Mouse (Mus musculus) forebrain, postnatal 0 days (tissue): Measurements from ENCODE around the gene Xpr1. TPM values are rescaled to one million over a fixed set of nuclear protein-coding genes. Genes with fewer than 3 reads are reported as not detected.

Experiments used
- ATAC-seq: fragments of 200-750 bp; cut with Nextera tagmentation; 2 replicates; pipeline ENCODE4 v1.8.0; 2017; ENCODE audit warnings: mild to moderate bottlenecking, moderate library complexity
- DNase-seq: peaks from one replicate; pipeline ENCODE4 v3.0.0-alpha.2; 2015
- H3K27ac ChIP-seq: fragments of 300-500 bp; sonication (generic); 2 replicates; pipeline ENCODE4 v1.5.1; 2014; ENCODE audit warnings: low read depth, mild to moderate bottlenecking, antibody characterized with exemption, low read length, moderate library complexity, mixed read lengths
- H3K27me3 ChIP-seq: fragments of 300-500 bp; sonication (generic); 2 replicates; pipeline ENCODE4 v1.6.1; 2014; ENCODE audit warnings: mild to moderate bottlenecking, low read length, mixed read lengths; ENCODE audit not compliant: insufficient read depth
- H3K36me3 ChIP-seq: fragments of 300-500 bp; sonication (generic); 2 replicates; pipeline ENCODE4 v1.6.1; 2014; ENCODE audit warnings: mild to moderate bottlenecking, moderate library complexity; ENCODE audit not compliant: insufficient read depth
- H3K4me1 ChIP-seq: fragments of 300-500 bp; sonication (generic); 2 replicates; pipeline ENCODE4 v1.6.1; 2014; ENCODE audit warnings: antibody characterized with exemption; ENCODE audit not compliant: insufficient read depth
- H3K4me2 ChIP-seq: fragments of 300-500 bp; sonication (generic); 2 replicates; pipeline ENCODE4 v1.6.1; 2014; ENCODE audit warnings: low read depth, mild to moderate bottlenecking, moderate library complexity
- H3K4me3 ChIP-seq: fragments of 300-500 bp; sonication (generic); 2 replicates; pipeline ENCODE4 v1.5.1; 2014; ENCODE audit warnings: low read depth, low read length, mixed read lengths
- H3K9ac ChIP-seq: fragments of 300-500 bp; sonication (generic); 2 replicates; pipeline ENCODE4 v1.6.1; 2014; ENCODE audit warnings: mild to moderate bottlenecking
- H3K9me3 ChIP-seq: fragments of 300-500 bp; sonication (generic); 2 replicates; pipeline ENCODE4 v1.6.1; 2016; ENCODE audit warnings: low read length
- CTCF ChIP-seq: sonication (generic); IDR thresholded peaks from 2 replicates; pipeline ENCODE4 v1.5.1; 2016; ENCODE audit warnings: antibody characterized with exemption, control low read depth, low read depth
- WGBS: fragments of 180-500 bp; shearing (Covaris S2); extraction: QIAGEN DNeasy Blood & Tissue Kit; methylation state at CpG from one replicate; pipeline ENCODE4 v1.1.7; 2014; 5-methylcytosine and 5-hydroxymethylcytosine counted together
- polyA plus RNA-seq: library from polyadenylated mRNA; unstranded; fragments of >200 nt; fragmentation: Nextera tagmentation; extraction: Ambion mirVana; gene quantifications from 2 replicates; pipeline ENCODE4 v1.2.1, GENCODE M21; 2015
- total RNA-seq: library from RNA; depleted of rRNA; stranded (reverse); fragments of >200 nt; gene quantifications from 2 replicates; pipeline ENCODE4 v1.2.3, GENCODE M21; 2014

The Xpr1 gene
- total and polyA plus RNA-seq, 2 experiments from 2014 or later, result 45.3 to 256 TPM

DNA sequence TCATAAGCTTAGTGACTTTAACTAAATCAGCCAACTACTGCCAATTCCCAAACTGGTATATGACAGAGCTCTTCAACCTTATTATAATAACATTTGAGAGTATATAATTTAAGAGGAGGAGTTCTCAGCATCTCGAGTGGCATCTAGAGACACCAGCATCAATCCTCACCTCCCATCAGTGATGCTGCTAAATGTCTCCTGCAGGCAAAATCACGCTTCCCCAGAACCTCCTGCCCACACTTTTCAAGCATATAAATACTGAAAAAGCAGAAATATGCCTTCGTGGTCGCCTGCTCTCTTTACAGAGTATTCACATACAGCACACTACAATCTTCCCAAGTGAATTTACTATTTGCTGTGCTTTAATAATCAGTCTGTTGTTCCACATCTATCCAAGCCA is 30.7 kb downstream of the Xpr1 start:
- H3K27ac ChIP-seq, result no peak overlapping the region

DNA sequence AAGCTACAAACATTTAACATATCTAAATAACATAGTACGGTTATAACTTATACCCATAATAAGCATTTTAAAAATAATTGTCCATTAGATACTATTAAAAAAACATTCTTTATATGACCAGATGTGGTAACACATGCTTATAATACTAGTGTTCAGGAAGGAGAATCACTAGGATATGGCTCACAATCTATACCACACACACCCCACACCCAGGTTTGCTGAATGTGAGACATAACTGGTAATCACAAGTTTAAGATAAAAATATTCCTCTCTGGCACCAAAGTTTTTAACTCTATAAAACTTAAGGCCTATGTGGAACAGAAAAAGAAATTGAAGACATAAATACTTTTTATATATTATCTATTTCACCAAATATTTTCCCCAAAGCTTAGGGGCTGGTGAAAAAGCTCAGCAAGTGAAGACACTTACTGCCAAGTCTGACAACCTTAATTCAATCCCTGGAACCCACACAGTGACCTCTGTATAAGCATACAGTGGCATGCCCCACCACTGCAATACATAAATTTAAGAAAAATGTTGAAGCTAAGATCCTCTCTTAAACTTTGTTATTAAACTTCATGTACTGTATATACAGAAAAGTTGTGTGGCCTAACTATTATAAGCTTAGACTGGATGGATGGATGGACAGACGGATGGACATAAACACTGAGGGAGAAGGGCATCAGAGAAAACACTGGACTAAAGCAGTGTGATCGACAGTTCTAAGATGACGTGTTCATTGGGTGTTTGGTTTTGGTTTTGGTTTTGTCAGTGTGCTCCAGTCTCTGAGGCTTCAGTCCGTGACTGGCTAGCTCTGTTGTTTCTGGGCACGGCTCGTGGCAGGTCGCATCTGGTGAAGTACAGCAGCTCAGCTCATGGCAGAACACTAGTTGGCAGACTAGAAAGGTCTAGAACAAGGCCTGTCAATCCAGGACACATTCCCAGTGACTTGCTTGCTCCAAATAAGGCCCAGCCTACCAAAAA is 33.6 kb downstream of the Xpr1 start:
- peaks cover 4% of the 10 kb centered on the region; the same call in 1 of the 2 replicates for H3K36me3 ChIP-seq
- DNase-seq (no peak), ATAC-seq (no peak)
- no peak overlapping the region for H3K27ac ChIP-seq
- H3K9me3 ChIP-seq, result no peaks in the 10 kb centered on the region
- H3K4me3 ChIP-seq, result no peak overlapping the region
- no peak overlapping the region for H3K4me2 ChIP-seq
- 86% methylated on average over 8 of the region's 8 CpGs for WGBS
- H3K27me3 ChIP-seq, result no peaks in the 10 kb centered on the region
- 0 out of 2 replicates have a peak, but pooled peaks cover 4% of the 10 kb centered on the region for H3K4me1 ChIP-seq
- TF ChIP-seq CTCF, result no peak
- no peak overlapping the region for H3K9ac ChIP-seq

More for the DNA sequence above, 30.7 kb downstream of the Xpr1 start:
- no peak for DNase-seq
- no peak for ATAC-seq
- Histone ChIP-seq H3K9me3 (no peaks in the 10 kb centered on the region), H3K9ac (no peak overlapping the region), H3K4me3 (no peak overlapping the region), H3K4me1 (0 out of 2 replicates have a peak, but pooled peaks cover 5% of the 10 kb centered on the region), H3K27me3 (no peaks in the 10 kb centered on the region), H3K4me2 (no peak overlapping the region), H3K36me3 (peaks cover 4% of the 10 kb centered on the region; the same call in 1 of the 2 replicates)
- 78% methylated on average over 4 of the region's 4 CpGs for whole genome bisulfite sequencing
- no peak for TF ChIP-seq CTCF

DNA sequence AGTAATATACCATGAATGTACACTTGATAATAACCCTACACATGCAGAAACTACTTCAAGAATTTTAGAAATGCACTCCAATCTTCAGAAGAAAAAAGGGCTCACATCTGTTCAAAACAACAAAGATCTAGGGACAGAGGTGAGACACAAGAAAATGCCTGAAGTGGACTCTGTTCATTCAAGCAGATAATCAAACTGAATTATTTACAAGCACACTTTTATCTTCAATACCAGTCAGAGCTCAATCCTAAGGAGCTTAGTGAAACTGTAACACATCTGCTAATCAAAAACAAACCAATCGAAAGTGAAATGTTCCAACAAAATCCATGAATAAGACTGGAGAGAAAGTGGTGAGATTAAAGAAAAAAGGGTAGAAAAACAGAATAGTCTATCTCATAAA is 35.3 kb downstream of the Xpr1 start:
- Histone ChIP-seq H3K27ac (no peak overlapping the region), H3K4me2 (no peak overlapping the region), H3K27me3 (no peaks in the 10 kb centered on the region), H3K4me1 (no peaks in the 10 kb centered on the region), H3K9me3 (no peaks in the 10 kb centered on the region), H3K4me3 (no peak overlapping the region), H3K9ac (no peak overlapping the region), H3K36me3 (peaks cover 4% of the 10 kb centered on the region; the same call in 1 of the 2 replicates)
- WGBS, result 28% methylated on average over 1 of the region's 1 CpGs
- TF ChIP-seq CTCF, result no peak
- no peak for ATAC-seq
- no peak for DNase-seq

DNA sequence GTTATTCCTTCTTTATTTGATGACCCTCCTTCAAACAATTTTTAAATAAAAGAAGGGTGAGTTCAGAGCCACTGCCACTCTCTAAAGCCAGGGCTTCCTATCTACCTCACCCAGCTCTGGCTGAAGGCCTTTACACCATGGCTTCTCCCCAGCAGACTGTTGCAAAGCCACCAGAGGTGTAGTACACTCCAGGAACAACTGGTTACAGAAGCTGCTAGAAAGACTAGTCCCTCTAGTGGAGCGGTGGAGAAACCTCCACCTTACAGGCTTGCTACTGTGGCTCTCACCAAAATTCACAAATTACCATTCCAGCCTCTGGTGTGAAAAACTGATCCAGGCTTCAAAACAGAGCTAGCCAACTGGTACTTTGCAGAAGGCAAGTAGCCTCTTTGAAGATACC is 37.9 kb downstream of the Xpr1 start:
- peaks cover 4% of the 10 kb centered on the region; the same call in 1 of the 2 replicates for H3K36me3 ChIP-seq
- H3K27ac ChIP-seq, result no peak overlapping the region
- no peaks in the 10 kb centered on the region for H3K4me1 ChIP-seq
- no peaks in the 10 kb centered on the region for H3K27me3 ChIP-seq
- DNase-seq (no peak), ATAC-seq (no peak)
- H3K4me3 ChIP-seq, result no peak overlapping the region
- no peak overlapping the region for H3K4me2 ChIP-seq
- 97% methylated on average over 1 of the region's 1 CpGs for WGBS
- no peak overlapping the region for H3K9ac ChIP-seq
- no peaks in the 10 kb centered on the region for H3K9me3 ChIP-seq
- no peak for TF ChIP-seq CTCF

DNA sequence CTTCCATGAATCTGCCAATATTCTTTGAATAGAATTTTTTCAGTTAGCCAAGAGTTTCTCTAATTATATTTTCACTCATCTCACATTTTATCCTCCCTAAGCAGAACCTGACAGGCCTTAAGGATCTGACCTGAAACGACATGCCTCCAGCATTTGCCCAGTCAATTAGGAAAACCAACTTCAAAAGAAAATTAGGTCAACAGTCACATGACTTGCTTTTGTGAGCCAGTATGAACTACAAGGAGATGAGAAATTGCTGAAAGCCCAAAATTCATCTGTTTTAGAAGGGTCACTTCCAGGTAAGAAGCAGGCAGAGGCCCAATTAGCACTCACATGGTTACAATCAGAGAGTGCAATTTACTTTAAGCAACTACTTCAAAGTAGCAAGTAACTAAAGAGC is 44.4 kb downstream of the Xpr1 start:
- H3K27me3 ChIP-seq, result no peaks in the 10 kb centered on the region
- no peak overlapping the region for H3K4me2 ChIP-seq
- TF ChIP-seq CTCF, result no peak
- H3K4me1 ChIP-seq, result no peaks in the 10 kb centered on the region
- ATAC-seq (no peak), DNase-seq (no peak)
- H3K36me3 ChIP-seq, result no peaks in the 10 kb centered on the region
- no peak overlapping the region for H3K9ac ChIP-seq
- no peak overlapping the region for H3K27ac ChIP-seq
- H3K9me3 ChIP-seq, result no peaks in the 10 kb centered on the region
- WGBS, result 39% methylated on average over 1 of the region's 1 CpGs
- H3K4me3 ChIP-seq, result no peak overlapping the region

DNA sequence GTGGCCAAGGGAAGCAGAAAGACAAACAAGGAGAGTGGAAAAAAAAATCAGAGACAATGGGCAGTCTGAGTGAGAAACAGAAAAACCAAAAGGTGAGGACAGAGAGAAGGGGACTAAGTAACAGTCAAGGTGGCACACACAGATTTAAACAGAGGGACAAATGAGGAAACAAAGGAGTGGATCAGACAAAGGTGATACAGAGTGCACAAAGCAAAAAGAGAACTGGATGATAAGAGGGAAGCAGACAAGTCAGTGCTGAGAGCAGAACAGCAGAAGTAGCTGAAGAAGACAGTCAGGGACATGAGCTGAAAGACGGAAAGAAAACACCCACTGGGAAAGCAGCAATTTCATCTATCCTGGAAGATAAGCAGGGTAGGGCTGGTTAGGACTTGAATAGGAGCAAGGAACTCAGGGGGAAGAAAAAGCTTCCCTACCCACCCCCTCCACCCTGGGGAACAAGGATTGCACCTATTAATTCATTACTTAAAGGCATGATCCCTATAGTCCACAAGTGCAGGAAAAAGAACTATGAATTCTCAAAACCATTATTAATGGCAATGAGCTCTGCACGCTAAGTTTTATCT is 47.0 kb downstream of the Xpr1 start:
- H3K36me3 ChIP-seq, result no peaks in the 10 kb centered on the region
- no peak overlapping the region for H3K9ac ChIP-seq
- 58% methylated on average over 2 of the region's 2 CpGs for WGBS
- DNase-seq (no peak), ATAC-seq (no peak)
- H3K27me3 ChIP-seq, result no peaks in the 10 kb centered on the region
- no peaks in the 10 kb centered on the region for H3K4me1 ChIP-seq
- TF ChIP-seq CTCF, result no peak
- no peaks in the 10 kb centered on the region for H3K9me3 ChIP-seq
- H3K4me3 ChIP-seq, result no peak overlapping the region
- no peak overlapping the region for H3K4me2 ChIP-seq
- no peak overlapping the region for H3K27ac ChIP-seq

DNA sequence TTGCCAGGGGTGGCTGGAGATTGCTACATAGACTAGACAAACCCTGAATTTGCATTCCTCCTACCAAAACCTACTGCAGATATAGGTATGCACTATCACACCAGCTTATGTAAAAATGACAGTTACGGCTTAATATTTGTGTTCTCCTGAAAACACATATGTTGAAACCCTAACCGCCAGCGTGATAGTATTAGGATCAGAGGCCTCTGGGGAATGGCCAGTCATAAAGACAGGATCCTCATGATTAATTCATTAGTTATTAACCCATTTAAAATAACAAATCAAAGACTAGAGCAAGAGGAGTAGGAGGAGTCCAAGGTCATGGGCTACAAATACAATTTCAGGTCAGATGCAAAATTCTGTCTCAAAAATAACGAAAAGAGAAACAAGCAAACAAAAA is 50.8 kb downstream of the Xpr1 start:
- Histone ChIP-seq H3K4me1 (no peaks in the 10 kb centered on the region), H3K27me3 (no peaks in the 10 kb centered on the region), H3K9ac (no peak overlapping the region), H3K27ac (no peak overlapping the region), H3K4me3 (no peak overlapping the region), H3K36me3 (no peaks in the 10 kb centered on the region), H3K9me3 (no peaks in the 10 kb centered on the region), H3K4me2 (no peak overlapping the region)
- TF ChIP-seq CTCF, result no peak
- DNase-seq (no peak), ATAC-seq (no peak)
- 68% methylated on average over 4 of the region's 4 CpGs for WGBS
